Mouse (Mus musculus): ENCODE results near the gene Cacna1c. TPM values are rescaled to one million over a fixed set of nuclear protein-coding genes. Genes with fewer than 3 reads are reported as not detected.
A peak's percentile ranks its signal among the peaks of the same experiment; 100 is the strongest.

Cacna1c gene
- polyA plus RNA-seq, 1 experiment: 1.3 TPM

DNA sequence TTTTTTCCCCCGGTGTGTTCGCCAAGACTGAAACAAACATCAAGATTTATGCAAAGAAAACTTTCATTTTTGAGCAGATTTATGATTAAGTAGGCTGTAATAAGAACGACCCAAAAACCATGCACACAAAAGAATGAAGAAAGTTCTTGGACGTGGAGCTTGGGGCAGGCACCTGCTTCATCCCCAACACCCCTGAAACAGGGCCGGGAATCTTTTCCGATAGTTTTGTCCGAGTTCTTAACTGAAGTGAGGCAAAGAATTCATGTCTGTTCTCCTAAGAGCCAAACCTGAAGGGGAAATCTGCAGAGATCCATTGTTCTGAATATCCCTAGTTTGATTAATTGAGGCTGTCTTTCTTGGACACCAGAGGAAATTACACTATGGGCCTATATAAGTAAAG lies 20.1 kb downstream of the Cacna1c start:
- H3K9me3 ChIP-seq: no peaks in the 10 kb centered on the region
- TF ChIP-seq GATA1 (IDR thresholded peaks at IDR 0.05; ENCODE audit: borderline replicate concordance, low read length) (no peak), FLI1 (IDR thresholded peaks at IDR 0.05; ENCODE audit: low read length) (no peak)
- peak overlapping the region; percentile 100 for H3K4me3 ChIP-seq (replicated peaks)
- peaks cover 78% of the 10 kb centered on the region for H3K4me1 ChIP-seq
- H3K36me3 ChIP-seq (replicated peaks; ENCODE audit: low read length): peaks cover 34% of the 10 kb centered on the region
- H3K27me3 ChIP-seq (replicated peaks): no peaks in the 10 kb centered on the region

GRCm38 (mm10) chr6:119175078-119175853 lies 21.0 kb downstream of the Cacna1c start, which contains the start of gene Dcp1b:
TSS of gene Dcp1b (plus strand) at chr6:119175253.
- TF ChIP-seq FLI1 (IDR thresholded peaks at IDR 0.05; ENCODE audit: low read length): peak; percentile 25; the same call in 1 of the 2 replicates
- TF ChIP-seq GATA1 (IDR thresholded peaks at IDR 0.05; ENCODE audit: borderline replicate concordance, low read length): no peak
- H3K36me3 ChIP-seq (replicated peaks; ENCODE audit: low read length): peaks cover 26% of the 10 kb centered on the region
- H3K4me1 ChIP-seq: peaks cover 75% of the 10 kb centered on the region
- H3K4me3 ChIP-seq (replicated peaks): peak within 1 kb of the TSS; percentile 100
- no peaks in the 10 kb centered on the region for H3K9me3 ChIP-seq
- no peaks in the 10 kb centered on the region for H3K27me3 ChIP-seq (replicated peaks)

DNA sequence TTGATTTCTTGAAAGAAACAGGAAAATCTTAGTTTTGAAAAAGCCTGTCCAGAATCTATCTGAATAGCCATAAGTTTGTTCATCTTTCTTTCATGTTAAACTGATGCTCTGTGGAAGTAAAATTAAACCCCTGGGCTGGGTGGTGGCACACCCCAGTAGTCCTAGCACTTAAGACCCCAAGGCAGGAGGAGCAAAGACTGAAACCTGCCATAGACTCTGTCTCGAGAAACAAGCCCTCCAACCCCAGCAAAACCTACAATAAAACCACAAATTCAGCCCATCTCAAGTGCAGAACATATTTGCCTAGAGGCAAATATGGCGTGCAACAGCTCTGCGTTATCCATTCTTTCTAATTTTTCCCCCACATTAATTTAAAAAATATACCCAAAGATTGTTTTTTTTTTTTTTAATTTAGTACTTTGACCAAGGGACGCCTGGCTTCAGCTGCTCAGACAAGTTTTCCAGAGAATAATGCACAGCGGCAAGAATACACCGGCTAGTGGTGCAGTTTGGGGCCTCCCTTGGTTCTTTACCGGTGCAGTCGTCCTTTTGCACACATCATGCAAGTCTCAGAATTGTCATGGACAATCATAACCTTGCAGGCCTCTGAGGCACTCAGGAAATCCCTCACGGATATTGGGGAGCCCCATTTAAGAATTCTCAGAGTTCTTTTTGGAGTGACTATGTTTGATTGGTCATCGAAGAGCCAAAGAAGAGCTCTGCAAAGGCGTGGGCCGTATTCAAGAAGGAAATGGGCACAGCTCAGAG lies 21.7 kb downstream of the Cacna1c start:
- H3K4me3 ChIP-seq (replicated peaks): peak overlapping the region; percentile 100
- H3K9me3 ChIP-seq: no peaks in the 10 kb centered on the region
- H3K4me1 ChIP-seq: peaks cover 75% of the 10 kb centered on the region
- H3K36me3 ChIP-seq (replicated peaks; ENCODE audit: low read length): peaks cover 18% of the 10 kb centered on the region
- H3K27me3 ChIP-seq (replicated peaks): no peaks in the 10 kb centered on the region
- TF ChIP-seq FLI1 (IDR thresholded peaks at IDR 0.05; ENCODE audit: low read length) (no peak), GATA1 (IDR thresholded peaks at IDR 0.05; ENCODE audit: borderline replicate concordance, low read length) (no peak)

- Histone ChIP-seq H3K9me3 (peaks cover 11% of the 10 kb centered on the region), H3K4me1 (peaks cover 19% of the 10 kb centered on the region), H3K36me3 (replicated peaks; ENCODE audit: low read length) (no peaks in the 10 kb centered on the region), H3K27me3 (replicated peaks) (peaks cover 26% of the 10 kb centered on the region), H3K4me3 (replicated peaks) (no peak overlapping the region)
- TF ChIP-seq FLI1 (IDR thresholded peaks at IDR 0.05; ENCODE audit: low read length): no peak
- no peak for TF ChIP-seq GATA1 (IDR thresholded peaks at IDR 0.05; ENCODE audit: borderline replicate concordance, low read length)
These were observed 30.5 kb downstream of the Cacna1c start for GRCm38 (mm10) chr6:119165677-119166076.

DNA sequence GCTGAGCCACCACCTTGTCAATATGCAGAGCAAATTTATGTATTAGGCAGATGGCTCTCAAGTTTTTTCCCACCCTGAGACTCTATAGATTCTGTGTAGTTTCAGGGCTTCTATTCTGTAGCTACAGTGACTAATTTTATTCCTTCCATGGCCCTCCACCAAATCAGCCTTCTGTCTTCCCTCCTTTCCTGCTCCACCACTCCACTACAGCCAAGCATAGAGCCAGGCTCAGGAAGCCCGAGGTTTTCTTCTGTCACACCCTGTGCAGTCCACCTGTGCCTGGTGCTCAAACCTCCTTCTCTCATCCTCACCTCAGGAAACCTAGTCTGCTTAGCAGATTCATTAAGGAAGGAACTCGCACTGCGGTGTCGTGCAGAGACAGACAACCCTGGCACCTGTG lies 51.1 kb downstream of the Cacna1c start:
- TF ChIP-seq FLI1 (IDR thresholded peaks at IDR 0.05; ENCODE audit: low read length): no peak
- no peaks in the 10 kb centered on the region for H3K36me3 ChIP-seq (replicated peaks; ENCODE audit: low read length)
- H3K4me1 ChIP-seq: peaks cover 11% of the 10 kb centered on the region
- H3K4me3 ChIP-seq (replicated peaks): no peak overlapping the region
- peaks cover 18% of the 10 kb centered on the region for H3K27me3 ChIP-seq (replicated peaks)
- peaks cover 11% of the 10 kb centered on the region for H3K9me3 ChIP-seq

DNA sequence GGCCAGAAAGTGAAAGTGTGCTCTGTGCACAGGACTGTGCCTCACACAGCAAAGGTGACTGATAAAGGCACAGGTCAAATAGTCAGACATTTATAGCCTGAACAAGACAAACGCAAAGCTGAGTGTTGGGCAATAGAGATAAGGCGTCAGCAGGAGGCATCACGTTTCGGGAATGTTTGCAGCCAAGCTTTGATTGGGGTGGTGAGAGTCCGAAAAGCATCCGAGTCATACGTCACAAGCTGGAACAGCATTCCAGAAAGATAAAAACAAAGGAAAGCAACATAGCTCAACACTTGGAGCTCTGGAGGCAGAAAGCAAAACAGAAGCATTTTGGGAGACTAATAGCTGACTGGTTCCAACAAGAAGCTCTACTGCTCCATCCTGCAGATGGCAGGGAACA lies 56.7 kb downstream of the Cacna1c start:
- peaks cover 14% of the 10 kb centered on the region for H3K4me1 ChIP-seq
- peak overlapping the region; percentile 67 for H3K4me3 ChIP-seq (replicated peaks)
- no peaks in the 10 kb centered on the region for H3K9me3 ChIP-seq
- TF ChIP-seq FLI1 (IDR thresholded peaks at IDR 0.05; ENCODE audit: low read length): no peak
- TF ChIP-seq GATA1 (IDR thresholded peaks at IDR 0.05; ENCODE audit: borderline replicate concordance, low read length): no peak
- no peaks in the 10 kb centered on the region for H3K36me3 ChIP-seq (replicated peaks; ENCODE audit: low read length)
- H3K27me3 ChIP-seq (replicated peaks): peaks cover 27% of the 10 kb centered on the region

- Histone ChIP-seq H3K4me1 (peaks cover 11% of the 10 kb centered on the region), H3K4me3 (replicated peaks) (no peak overlapping the region), H3K36me3 (replicated peaks; ENCODE audit: low read length) (no peaks in the 10 kb centered on the region), H3K27me3 (replicated peaks) (peaks cover 21% of the 10 kb centered on the region), H3K9me3 (no peaks in the 10 kb centered on the region)
- TF ChIP-seq FLI1 (IDR thresholded peaks at IDR 0.05; ENCODE audit: low read length) (no peak), GATA1 (IDR thresholded peaks at IDR 0.05; ENCODE audit: borderline replicate concordance, low read length) (no peak)
These were observed 58.5 kb downstream of the Cacna1c start for GRCm38 (mm10) chr6:119137768-119138167.

GRCm38 (mm10) chr6:119132863-119133262 lies 63.4 kb downstream of the Cacna1c start:
- peaks cover 19% of the 10 kb centered on the region for H3K27me3 ChIP-seq (replicated peaks)
- no peaks in the 10 kb centered on the region for H3K9me3 ChIP-seq
- TF ChIP-seq FLI1 (IDR thresholded peaks at IDR 0.05; ENCODE audit: low read length) (no peak), GATA1 (IDR thresholded peaks at IDR 0.05; ENCODE audit: borderline replicate concordance, low read length) (no peak)
- H3K4me3 ChIP-seq (replicated peaks): no peak overlapping the region
- no peaks in the 10 kb centered on the region for H3K36me3 ChIP-seq (replicated peaks; ENCODE audit: low read length)
- peaks cover 18% of the 10 kb centered on the region for H3K4me1 ChIP-seq

DNA sequence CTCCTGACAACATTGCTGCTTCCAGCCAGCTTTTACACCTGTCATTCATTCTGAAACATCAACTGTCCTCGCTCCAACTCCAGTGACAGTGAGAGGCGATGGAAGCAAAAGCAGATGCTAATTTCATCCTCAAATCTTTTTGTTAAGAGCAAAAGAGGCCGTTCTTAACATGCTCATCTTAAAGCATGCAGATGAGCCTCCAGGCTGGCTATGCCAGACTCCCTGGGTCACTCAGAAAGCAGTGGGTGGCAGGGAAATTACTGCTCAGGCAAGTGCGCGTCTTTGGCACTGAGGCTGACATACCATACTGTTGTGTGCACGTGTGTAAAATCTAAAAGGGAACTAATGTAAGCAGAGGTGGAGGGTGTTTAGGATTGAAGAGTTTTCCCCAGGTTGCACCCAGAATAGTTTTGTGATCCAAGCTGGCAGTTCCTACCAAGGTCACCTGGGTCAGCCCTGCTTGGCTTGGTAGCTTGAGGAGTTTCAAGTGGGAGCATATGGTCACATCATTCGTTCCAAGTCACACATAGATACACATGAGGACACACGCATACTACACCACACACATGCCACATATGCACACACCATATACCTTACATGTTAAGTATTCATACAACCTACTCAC lies 64.0 kb downstream of the Cacna1c start:
- Histone ChIP-seq H3K4me1 (peaks cover 18% of the 10 kb centered on the region), H3K27me3 (replicated peaks) (peaks cover 14% of the 10 kb centered on the region)
- TF ChIP-seq GATA1 (IDR thresholded peaks at IDR 0.05; ENCODE audit: borderline replicate concordance, low read length) (no peak), FLI1 (IDR thresholded peaks at IDR 0.05; ENCODE audit: low read length) (no peak)

More for the DNA sequence above, 64.0 kb downstream of the Cacna1c start:
- Histone ChIP-seq H3K36me3 (replicated peaks; ENCODE audit: low read length) (no peaks in the 10 kb centered on the region), H3K4me3 (replicated peaks) (no peak overlapping the region), H3K9me3 (no peaks in the 10 kb centered on the region)

Data from megakaryocyte, embryonic 14.5 days (primary cell).